Mouse (Mus musculus) olfactory bulb, adult 2 months (tissue): Measurements from ENCODE around the gene Ptms. TPM values are rescaled to one million over a fixed set of nuclear protein-coding genes. Genes with fewer than 3 reads are reported as not detected.

Experiments used
- H3K27ac ChIP-seq: fragments of 200-500 bp; 2 replicates; pipeline ENCODE4 v1.5.1; 2012; ENCODE audit warnings: low read depth, low read length; ENCODE audit not compliant: insufficient read depth
- H3K4me1 ChIP-seq: fragments of 200-500 bp; 2 replicates; pipeline ENCODE4 v1.6.1; 2012; ENCODE audit warnings: low read length; ENCODE audit not compliant: control insufficient read depth, insufficient read depth
- H3K4me3 ChIP-seq: fragments of 200-500 bp; 2 replicates; pipeline ENCODE4 v1.5.1; 2012; ENCODE audit warnings: mild to moderate bottlenecking, low read depth, low read length, moderate library complexity; ENCODE audit not compliant: insufficient read depth
- CTCF ChIP-seq: fragments of 200-500 bp; IDR thresholded peaks from 2 replicates; pipeline ENCODE4 v1.5.1; 2012; ENCODE audit warnings: low read depth, mild to moderate bottlenecking, low read length, moderate library complexity; ENCODE audit not compliant: insufficient read depth
- POLR2A ChIP-seq: fragments of 200-500 bp; IDR thresholded peaks from 2 replicates; pipeline ENCODE4 v1.6.1; 2012; ENCODE audit warnings: mild to moderate bottlenecking, low read depth, low read length, moderate library complexity; ENCODE audit not compliant: insufficient read depth
- WGBS: fragments of 180-500 bp; shearing (Covaris S2); methylation state at CpG from one replicate; pipeline ENCODE4 v1.1.7; 2018; 5-methylcytosine and 5-hydroxymethylcytosine counted together
- polyA plus RNA-seq: library from polyadenylated mRNA; stranded (reverse); fragments of >200 nt; gene quantifications from 2 replicates; pipeline ENCODE4 v1.2.4, GENCODE M21; 2012; ENCODE audit warnings: low replicate concordance; ENCODE audit not compliant: missing spikeins, insufficient read depth, insufficient read length

The Ptms gene
- polyA plus RNA-seq, 1 experiment, result not detected

- Histone ChIP-seq H3K27ac (peak overlapping the region; percentile 98), H3K4me1 (peaks cover 25% of the 10 kb centered on the region), H3K4me3 (peak overlapping the region; percentile 100)
- WGBS, result 27% methylated on average over 12 of the region's 12 CpGs
- TF ChIP-seq CTCF (no peak), POLR2A (no peak)
Observed at GRCm38 (mm10) chr6:124932314-124932695, 12.4 kb upstream of the Ptms start.

DNA sequence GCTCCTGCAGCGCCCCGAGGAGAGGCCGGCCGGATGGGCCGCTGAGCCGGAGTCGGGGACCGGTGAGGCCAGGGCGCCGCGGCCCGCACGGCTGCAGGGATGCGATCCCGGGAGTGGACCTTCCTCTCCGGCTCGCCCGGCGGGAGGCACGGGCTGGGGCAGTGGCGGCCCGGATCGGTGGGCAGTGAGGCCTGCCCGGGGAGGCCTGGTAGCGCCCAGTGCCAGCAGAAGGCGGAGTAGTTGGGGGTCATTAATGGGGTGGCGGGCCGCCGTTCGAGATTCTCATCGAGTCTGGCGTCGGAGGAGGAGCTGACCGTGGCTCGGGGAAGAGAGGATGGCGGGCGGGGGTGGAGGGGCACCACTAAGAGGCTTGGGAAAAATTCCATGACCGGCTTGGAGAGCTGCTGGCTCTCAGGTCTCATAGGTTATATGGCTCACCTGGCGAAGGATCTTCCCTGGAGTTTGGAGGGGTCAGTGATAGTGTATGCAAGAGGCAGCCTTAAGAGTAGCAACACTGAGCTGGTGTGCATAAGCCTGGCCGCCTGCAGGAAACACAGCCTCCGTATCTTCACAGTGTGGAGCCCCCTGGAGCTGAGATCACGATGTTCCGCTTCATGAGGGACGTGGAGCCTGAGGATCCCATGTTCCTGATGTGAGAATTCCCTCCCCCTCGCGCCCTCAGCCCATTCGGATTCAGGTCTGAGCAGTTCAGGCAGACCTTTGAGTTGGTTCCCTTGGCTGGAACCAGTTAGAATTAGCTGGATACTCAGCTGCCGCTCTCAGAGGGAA is 11.8 kb upstream of the Ptms start:
- peaks cover 25% of the 10 kb centered on the region for H3K4me1 ChIP-seq
- H3K4me3 ChIP-seq, result peak overlapping the region; percentile 100
- WGBS, result under 1% methylated on average over 48 of the region's 48 CpGs
- H3K27ac ChIP-seq, result peak overlapping the region; percentile 98
- TF ChIP-seq POLR2A (no peak; the same call in 1 of the 2 replicates), CTCF (peak; percentile 30; the same call in 1 of the 2 replicates)

- TF ChIP-seq POLR2A (peak; percentile 81), CTCF (peak; percentile 92)
- peak within 1 kb of the TSS; percentile 98 for H3K27ac ChIP-seq
- peak within 1 kb of the TSS; percentile 100 for H3K4me3 ChIP-seq
- WGBS, result under 1% methylated on average over 62 of the region's 64 CpGs
- peaks cover 25% of the 10 kb centered on the region for H3K4me1 ChIP-seq
Observed at GRCm38 (mm10) chr6:124930754-124931524, 11.0 kb upstream of the Ptms start, which contains the start of gene Mlf2. TSS of gene Mlf2 (plus strand) at chr6:124931386.

DNA sequence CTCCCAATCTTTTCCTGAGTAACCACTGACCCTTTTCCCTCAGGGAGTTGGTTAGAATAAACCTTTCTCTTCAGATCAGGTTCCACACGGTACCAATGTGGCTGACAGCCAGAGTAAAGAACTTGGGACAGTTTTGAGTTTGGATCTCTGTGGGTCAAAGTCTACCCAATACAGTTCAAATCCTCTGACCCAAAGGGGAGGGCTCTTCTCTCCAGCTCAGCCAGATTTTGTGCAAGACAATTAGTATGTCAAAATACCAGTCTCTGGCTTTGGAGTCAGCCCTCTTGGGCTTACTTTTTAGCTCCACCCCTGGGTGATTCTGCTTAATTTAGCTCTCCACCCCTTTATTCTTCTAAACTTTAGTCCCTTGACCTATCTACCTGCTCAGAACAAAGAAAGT is 10.3 kb upstream of the Ptms start:
- H3K4me1 ChIP-seq, result peaks cover 23% of the 10 kb centered on the region
- no peak overlapping the region for H3K4me3 ChIP-seq
- H3K27ac ChIP-seq, result peak overlapping the region; percentile 6; the same call in 1 of the 2 replicates
- WGBS, result 55% methylated on average over 1 of the region's 1 CpGs
- TF ChIP-seq CTCF (no peak), POLR2A (no peak)

DNA sequence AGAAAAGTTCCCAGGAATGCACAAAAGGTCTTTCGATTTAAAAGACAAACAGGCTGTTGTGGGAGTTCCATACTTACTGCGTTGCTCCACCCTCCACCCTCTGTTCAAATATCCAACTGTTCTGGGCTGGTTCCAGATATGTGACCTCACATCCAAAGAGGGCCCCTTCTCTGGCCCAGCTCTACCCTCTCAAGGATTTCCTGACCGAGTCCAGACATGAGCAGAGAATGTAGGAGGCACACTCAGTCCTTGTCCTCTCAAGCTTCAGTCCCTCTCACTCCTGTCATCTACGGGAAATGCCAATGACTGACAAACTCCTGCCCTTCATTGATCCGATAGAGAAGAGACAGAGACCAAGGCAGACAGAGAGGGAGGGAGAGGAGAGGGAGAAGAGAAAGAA is 6.0 kb upstream of the Ptms start:
- 38% methylated on average over 5 of the region's 5 CpGs for WGBS
- no peak overlapping the region for H3K4me3 ChIP-seq

GRCm38 (mm10) chr6:124925173-124925793 is 5.4 kb upstream of the Ptms start:
- WGBS, result 38% methylated on average over 12 of the region's 12 CpGs
- TF ChIP-seq CTCF (no peak), POLR2A (no peak)
- Histone ChIP-seq H3K4me3 (no peak overlapping the region), H3K27ac (no peak overlapping the region), H3K4me1 (peaks cover 10% of the 10 kb centered on the region)

More for the DNA sequence above, 6.0 kb upstream of the Ptms start:
- no peak for TF ChIP-seq POLR2A
- TF ChIP-seq CTCF, result no peak
- Histone ChIP-seq H3K27ac (no peak overlapping the region), H3K4me1 (peaks cover 6% of the 10 kb centered on the region)

DNA sequence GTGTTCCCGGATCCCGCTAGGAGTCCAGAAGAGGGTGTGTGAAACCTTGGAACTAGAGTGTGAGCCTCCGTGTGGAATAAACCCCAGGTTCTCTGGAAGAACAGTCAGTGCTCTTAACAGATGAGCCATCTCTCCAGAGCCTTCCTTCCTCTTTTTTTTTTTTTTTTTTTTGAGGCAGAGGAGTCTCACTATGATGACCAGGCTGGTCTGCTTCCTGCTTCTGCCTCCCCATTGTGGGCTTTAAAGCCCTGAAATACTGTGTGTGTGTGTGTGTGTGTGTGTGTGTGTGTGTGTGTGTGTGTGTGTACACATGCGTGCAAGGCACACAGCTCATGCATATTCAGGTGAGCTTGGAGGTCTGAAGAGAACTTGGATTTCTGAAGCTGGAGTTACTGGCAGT is 1.6 kb upstream of the Ptms start:
- Histone ChIP-seq H3K27ac (no peak overlapping the region), H3K4me1 (peaks cover 19% of the 10 kb centered on the region), H3K4me3 (no peak overlapping the region)
- no peak for TF ChIP-seq POLR2A
- no peak for TF ChIP-seq CTCF
- WGBS, result 45% methylated on average over 4 of the region's 4 CpGs

DNA sequence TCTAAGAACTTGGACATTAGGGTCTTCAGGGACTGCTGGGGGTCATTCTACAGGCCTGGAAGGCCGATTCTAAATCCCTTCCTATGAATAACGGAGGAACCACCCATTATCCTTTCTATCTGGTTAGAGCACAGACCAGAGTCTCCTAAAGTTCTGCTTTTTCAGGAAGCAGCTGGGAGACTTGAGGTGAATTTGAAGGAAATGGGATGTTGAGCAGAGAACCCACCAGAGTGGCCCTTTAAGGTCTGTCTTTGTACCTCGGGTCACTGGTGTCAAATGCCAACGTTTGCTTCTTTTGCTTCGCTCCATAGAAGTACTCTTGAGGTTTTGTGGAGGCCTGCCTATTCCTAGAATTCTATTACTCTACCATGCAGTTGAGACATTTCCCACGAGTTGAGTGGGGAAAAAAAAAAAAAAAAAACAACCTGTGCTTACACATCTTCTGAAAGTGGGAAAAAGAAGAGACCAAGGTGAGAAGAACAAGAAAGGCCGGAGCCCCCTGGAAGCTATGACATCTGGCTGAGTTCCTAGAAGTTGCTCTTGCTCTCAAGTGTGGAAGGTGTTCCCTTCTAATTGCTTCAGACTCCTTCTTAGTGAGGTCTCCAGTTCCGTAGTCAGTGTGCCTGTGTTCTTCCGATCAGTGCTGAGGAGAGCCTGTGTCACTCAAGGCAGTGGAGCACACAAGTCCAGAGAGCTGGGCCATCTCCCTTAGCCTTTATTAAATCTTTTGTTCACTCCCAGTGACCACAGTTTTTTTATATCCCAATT is 599 bp upstream of the Ptms start:
- TF ChIP-seq CTCF (no peak), POLR2A (no peak)
- Histone ChIP-seq H3K4me3 (no peak overlapping the region; the same call in 1 of the 2 replicates), H3K4me1 (peaks cover 29% of the 10 kb centered on the region), H3K27ac (peak overlapping the region; percentile 100)
- 27% methylated on average over 9 of the region's 9 CpGs for WGBS
